8 mouse cellular contexts compared by ENCODE assay signal in the genomic region with DNA sequence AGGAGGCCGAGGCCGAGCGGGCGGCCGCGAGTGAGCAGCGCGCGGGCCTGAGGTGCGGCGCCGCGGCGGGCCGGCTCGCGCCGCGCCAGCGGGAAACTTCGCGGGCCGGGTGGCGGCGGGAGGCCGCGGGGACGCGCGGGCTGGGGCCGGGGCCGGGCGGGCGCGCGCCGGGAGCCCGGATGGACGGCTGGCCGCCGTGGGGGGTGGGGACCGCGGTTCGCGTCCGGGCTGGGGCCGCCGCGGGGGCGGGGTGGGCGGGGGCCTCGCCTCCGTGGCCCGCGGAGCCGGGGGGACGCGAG. TPM values are rescaled to one million over a fixed set of nuclear protein-coding genes. Genes with fewer than 3 reads are reported as not detected.
DNase-seq lines count a peak whose midpoint lies in the region; ATAC-seq and TF ChIP-seq lines count a peak whose summit lies in the region.

No protein-coding gene starts in this region.

- DNase-seq in adrenal gland, postnatal 14 days = peak; percentile 87
- no peak for DNase-seq in adrenal gland, adult 8-10 months
- DNase-seq in right cerebral cortex, postnatal 14 days = peak; percentile 51
- no peak for DNase-seq in right cerebral cortex, postnatal 4 days
- no peak for DNase-seq in limb, embryonic 14.5 days (ENCODE audit: low spot score)
- DNase-seq in adipocyte (ENCODE audit: low spot score) = no peak
- no peak for DNase-seq in kidney, adult 9 months

- no peaks in the 10 kb centered on the region for H3K9me3 ChIP-seq in limb, embryonic 14.5 days (ENCODE audit: control insufficient read depth, low read length)
- H3K9me3 ChIP-seq in stomach, embryonic 14.5 days (ENCODE audit: control insufficient read depth, low read depth, low read length) = no peaks in the 10 kb centered on the region

- H3K36me3 ChIP-seq in limb, embryonic 14.5 days (ENCODE audit: control insufficient read depth, insufficient read depth, low read length) = peaks cover 4% of the 10 kb centered on the region; the same call in 1 of the 2 replicates
- H3K36me3 ChIP-seq in stomach, embryonic 14.5 days (ENCODE audit: control insufficient read depth, insufficient read depth, low read length) = no peaks in the 10 kb centered on the region

- ATAC-seq in limb, embryonic 14.5 days (ENCODE audit: low FRiP score, low read depth) = peak; percentile 48
- peak; percentile 55; the same call in 1 of the 2 replicates for ATAC-seq in stomach, embryonic 14.5 days (ENCODE audit: insufficient number of reproducible peaks, insufficient read depth, low FRiP score, low read depth)

- H3K4me2 ChIP-seq in limb, embryonic 14.5 days (replicated peaks; ENCODE audit: low read depth, low read length, severe bottlenecking) = peak overlapping the region; percentile 61
- H3K4me2 ChIP-seq in stomach, embryonic 14.5 days (replicated peaks; ENCODE audit: low read depth, low read length) = no peak overlapping the region

- peak overlapping the region; percentile 94 for H3K27ac ChIP-seq in limb, embryonic 14.5 days (replicated peaks; ENCODE audit: low read depth, low read length)
- H3K27ac ChIP-seq in stomach, embryonic 14.5 days (ENCODE audit: low read length) = peak overlapping the region; percentile 93

- TF ChIP-seq POLR2A in limb, embryonic 14.5 days (IDR thresholded peaks at IDR 0.05; ENCODE audit: borderline replicate concordance, extremely low read depth, insufficient read depth, insufficient read length) = no peak

- H3K27me3 ChIP-seq in limb, embryonic 14.5 days (ENCODE audit: control insufficient read depth, insufficient read depth, low read length) = no peaks in the 10 kb centered on the region
- no peaks in the 10 kb centered on the region for H3K27me3 ChIP-seq in stomach, embryonic 14.5 days (ENCODE audit: control insufficient read depth, insufficient read depth, low read length)

- peaks cover 31% of the 10 kb centered on the region for H3K4me1 ChIP-seq in limb, embryonic 14.5 days (ENCODE audit: control insufficient read depth, insufficient read depth, low read length)
- peaks cover 28% of the 10 kb centered on the region for H3K4me1 ChIP-seq in stomach, embryonic 14.5 days (ENCODE audit: control insufficient read depth, insufficient read depth, low read length)

- peak overlapping the region; percentile 92 for H3K9ac ChIP-seq in limb, embryonic 14.5 days (ENCODE audit: low read depth, low read length, severe bottlenecking)
- peak overlapping the region; percentile 99 for H3K9ac ChIP-seq in stomach, embryonic 14.5 days (replicated peaks; ENCODE audit: low read depth, low read length)

- WGBS in limb, embryonic 14.5 days = no CpG with 5 or more reads among the region's 58 CpGs
- 1% methylated on average over 34 of the region's 58 CpGs for WGBS in stomach, embryonic 14.5 days

- H3K4me3 ChIP-seq in limb, embryonic 14.5 days (replicated peaks; ENCODE audit: low read length) = peak overlapping the region; percentile 89
- peak overlapping the region; percentile 96 for H3K4me3 ChIP-seq in stomach, embryonic 14.5 days (ENCODE audit: low read depth, low read length)

RNA-seq across cellular contexts. Expression of a gene that starts 4.5 kb away (rescaled TPM):
- total RNA-seq in adrenal gland, postnatal 14 days (2021) = 696 and 727 TPM in 2 replicates
- total RNA-seq in adrenal gland, adult 8-10 months (2022) = 100 to 1,000 TPM; 868 to 952 (median 900) TPM
- polyA plus RNA-seq in limb, embryonic 14.5 days (2012; rRNA removed) = 486 and 502 TPM in 2 replicates
- 783 and 809 TPM in 2 replicates for polyA plus RNA-seq in limb, embryonic 14.5 days (2014; fragmentation: Nextera tagmentation; extraction: Ambion mirVana)
- 758 and 780 TPM in 2 replicates for polyA plus RNA-seq in stomach, embryonic 14.5 days (2014; fragmentation: Nextera tagmentation; extraction: Ambion mirVana)

Comparison
In these comparisons a context has a peak if more than half of its experiments do, and no peak if none do; other contexts are left out.
1. DNase-seq: peak in adrenal gland, postnatal 14 days (single experiment) and right cerebral cortex, postnatal 14 days (single experiment); none in adrenal gland, adult 8-10 months (single experiment), right cerebral cortex, postnatal 4 days (single experiment), limb, embryonic 14.5 days (single experiment), adipocyte (single experiment) and kidney, adult 9 months (single experiment).